In genomic region chr19:60948996-60949395, GRCm38 (mm10) we compare ENCODE assay signal across 15 mouse cellular contexts. TPM values are rescaled to one million over a fixed set of nuclear protein-coding genes. Genes with fewer than 3 reads are reported as not detected.
DNase-seq lines count a peak whose midpoint lies in the region.
"Had no signal": no experiment of that assay in that cellular context is flagged by ENCODE, and none has a peak within 500 bp of the region (broad histone marks: within the 10 kb centered on the region; RNA-seq: fewer than 3 reads in every experiment).

No protein-coding gene starts in this region.

- peak overlapping the region; percentile 36 for H3K27ac ChIP-seq in heart, embryonic 10.5 days
- H3K27ac ChIP-seq: embryonic facial prominence, embryonic 10.5 days; liver, embryonic 14.5 days; midbrain, embryonic 13.5 days had no signal

- H3K27me3 ChIP-seq in heart, embryonic 10.5 days (ENCODE audit: insufficient read depth, poor library complexity, severe bottlenecking), result no peaks in the 10 kb centered on the region
- H3K27me3 ChIP-seq: midbrain, embryonic 13.5 days had no signal

- H3K4me3 ChIP-seq in heart, embryonic 10.5 days, result no peak overlapping the region
- H3K4me3 ChIP-seq: embryonic facial prominence, embryonic 10.5 days; midbrain, embryonic 13.5 days; myocyte had no signal

- peak; percentile 9 to 56 for DNase-seq in kidney, postnatal 25 days
- DNase-seq in kidney, adult 9 months, result no peak
- DNase-seq in heart, adult 18-20 months, result peak; percentile 55 to 74
- DNase-seq in heart, embryonic 10.5 days (ENCODE audit: low spot score), result no peak
- peak; percentile 24 for DNase-seq in heart, postnatal 4 days
- no peak for DNase-seq in testis, postnatal 14 days (ENCODE audit: low spot score)
- no peak for DNase-seq in thymus, postnatal 36 days
- DNase-seq: adrenal gland, postnatal 14 days; cerebellum, postnatal 14 days; gastrocnemius, postnatal 14 days; lung, postnatal 4 days had no signal

- no peaks in the 10 kb centered on the region for H3K9me3 ChIP-seq in heart, embryonic 10.5 days
- H3K9me3 ChIP-seq: embryonic facial prominence, embryonic 10.5 days; midbrain, embryonic 13.5 days had no signal

- WGBS in heart, embryonic 10.5 days, result 40% methylated on average over 1 of the region's 1 CpGs

- no peaks in the 10 kb centered on the region for H3K36me3 ChIP-seq in heart, embryonic 10.5 days
- H3K36me3 ChIP-seq: embryonic facial prominence, embryonic 10.5 days; midbrain, embryonic 13.5 days had no signal

- H3K4me1 ChIP-seq in heart, embryonic 10.5 days, result peaks cover 45% of the 10 kb centered on the region

RNA-seq across cellular contexts. Expression of gene Grk5, which starts 59.4 kb away (rescaled TPM):
- 10 to 100 TPM; 28.3 to 42.0 TPM for total RNA-seq in heart, adult 18-20 months (2021)
- 4.2 and 4.3 TPM in 2 replicates for polyA plus RNA-seq in heart, embryonic 10.5 days (2016; fragmentation: Nextera tagmentation; extraction: Ambion mirVana)
- total RNA-seq in heart, postnatal 4 days (2021), result 10 to 100 TPM; 24.8 to 25.8 TPM

Comparison
In these comparisons a context has a peak if more than half of its experiments do, and no peak if none do; other contexts are left out.
1. DNase-seq: peak in kidney, postnatal 25 days (2 of 2), heart, adult 18-20 months (2 of 2) and heart, postnatal 4 days (single experiment); none in kidney, adult 9 months (single experiment), heart, embryonic 10.5 days (single experiment), testis, postnatal 14 days (single experiment) and thymus, postnatal 36 days (0 of 2).